Mouse (Mus musculus) CD4-positive, CD25-positive, alpha-beta regulatory T cell, adult 4 months (primary cell): ENCODE results near the gene Eml6. TPM values are rescaled to one million over a fixed set of nuclear protein-coding genes. Genes with fewer than 3 reads are reported as not detected.
"Not testable (repeated sequence)": the region's sequence is repeated elsewhere in the genome, so short reads cannot be mapped to it uniquely, and the experiment has no call there.

Experiments used
- ATAC-seq: one replicate; pipeline ENCODE4 v1.8.0; 2017
- polyA plus RNA-seq, 2 experiments: library from polyadenylated mRNA; unstranded; fragments of 100-300 nt; shearing (Covaris generic); gene quantifications; one replicate each; pipeline ENCODE4 v1.2.1; 2017

The Eml6 gene
- polyA plus RNA-seq: 1 to 10 TPM in 1 of 2 experiments, under 1 TPM in 1; 0.36 to 1.2 TPM

GRCm38 (mm10) chr11:30025835-30026472 lies at the start of gene Eml6:
TSS of gene Eml6 (minus strand) at chr11:30026033.
- ATAC-seq: peak; percentile 98

- peak; percentile 62 for ATAC-seq
Observed at GRCm38 (mm10) chr11:30057299-30057698, 31.5 kb upstream of the Eml6 start.

- no peak for ATAC-seq
Observed at GRCm38 (mm10) chr11:30025144-30025543, 689 bp downstream of the Eml6 start.

DNA sequence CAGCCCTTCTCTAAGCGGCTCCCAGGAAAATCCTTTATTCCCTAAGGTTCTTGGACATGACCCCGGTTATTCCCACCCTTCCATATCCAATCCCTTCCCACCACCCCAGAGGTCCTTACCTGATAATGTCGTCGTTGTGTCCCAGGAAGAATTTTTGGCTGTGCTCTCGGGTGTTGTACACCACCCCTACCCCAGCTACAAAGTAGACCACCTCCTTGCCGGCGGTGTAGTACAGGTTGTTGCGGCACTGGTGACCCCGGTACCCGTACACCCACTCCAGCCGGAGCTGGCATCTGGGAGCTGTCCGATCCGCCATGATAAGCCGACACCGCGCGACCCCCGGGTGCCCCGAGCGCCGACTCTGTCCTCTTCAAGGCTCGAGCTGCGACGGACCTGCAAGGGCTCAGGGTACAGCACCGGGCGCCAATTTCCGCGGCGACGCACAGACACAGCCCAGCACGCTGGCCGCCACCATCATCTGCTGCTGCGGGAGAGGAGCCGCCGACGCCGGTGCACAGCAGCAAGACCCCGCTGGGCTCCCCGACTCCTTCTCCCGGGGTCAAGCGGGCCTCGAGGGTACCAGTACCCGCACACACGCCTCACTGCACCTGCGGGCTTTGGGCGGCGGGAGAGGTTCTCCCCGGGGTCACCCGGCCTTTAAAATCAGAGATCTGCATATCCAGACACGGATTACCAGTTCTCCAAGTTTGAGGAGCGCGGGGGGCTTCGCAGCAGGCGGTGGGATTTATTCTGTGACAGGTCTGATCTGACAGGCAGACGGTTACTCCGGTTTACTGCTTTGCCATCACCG lies 1.4 kb downstream of the Eml6 start:
- no peak for ATAC-seq

DNA sequence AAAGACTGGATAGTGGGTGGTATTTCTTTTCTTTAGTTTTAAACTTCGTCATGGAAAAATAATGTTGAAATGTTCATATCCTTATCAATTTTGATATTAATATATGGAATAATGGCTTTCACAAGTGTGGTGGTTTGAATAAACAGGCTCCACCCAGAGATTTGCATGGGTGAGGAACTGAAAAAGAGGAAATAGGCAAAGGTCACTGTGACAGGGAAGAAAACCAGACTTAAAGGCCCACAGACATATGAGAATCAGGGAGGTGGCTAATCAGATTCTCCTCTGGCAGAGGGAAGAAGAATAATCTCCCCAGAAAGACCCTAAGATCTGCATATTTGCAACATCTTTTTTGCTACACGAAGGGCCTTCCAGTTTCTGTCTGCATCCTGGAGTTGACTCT lies 39.6 kb downstream of the Eml6 start:
- ATAC-seq: no peak

GRCm38 (mm10) chr11:29968874-29969273 lies 57.0 kb downstream of the Eml6 start:
- ATAC-seq: no peak

DNA sequence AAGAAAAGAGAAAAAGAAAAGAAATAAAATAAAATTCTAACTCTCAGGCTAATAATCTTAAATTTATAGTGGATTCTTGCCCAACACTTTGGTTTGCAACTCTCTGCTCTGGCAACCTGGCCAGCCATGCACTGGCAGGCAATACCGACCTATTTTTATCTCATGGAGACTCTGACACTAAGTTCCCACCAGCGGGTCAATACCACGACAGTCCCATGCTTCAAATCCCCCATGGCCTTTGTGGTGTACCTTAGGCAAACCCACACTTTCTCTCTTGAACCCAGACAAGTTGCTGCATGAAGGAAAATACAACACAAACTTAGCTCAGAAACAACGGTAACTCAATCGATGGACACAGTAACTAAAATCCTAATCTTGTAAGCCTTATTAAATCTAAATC lies 66.5 kb downstream of the Eml6 start:
- no peak for ATAC-seq

DNA sequence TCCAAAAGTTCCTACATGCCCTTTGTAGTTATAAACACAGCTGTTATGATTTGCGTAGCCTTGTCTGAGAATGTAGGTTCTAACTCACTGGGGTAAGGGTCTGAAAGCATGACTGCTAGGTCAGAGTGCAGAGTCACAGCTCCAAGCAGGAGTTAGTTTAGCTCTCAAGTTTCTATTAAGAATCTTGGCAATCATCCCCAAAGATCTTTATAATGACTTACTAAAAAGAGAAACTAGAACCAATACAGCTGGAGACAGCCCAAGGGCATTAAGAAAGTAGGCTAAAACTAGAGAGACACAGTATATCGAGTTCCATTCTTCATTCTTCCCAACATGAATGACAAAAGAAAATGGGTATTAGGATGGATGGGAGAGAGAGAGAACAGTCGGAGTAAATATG lies 81.2 kb downstream of the Eml6 start:
- no peak for ATAC-seq

DNA sequence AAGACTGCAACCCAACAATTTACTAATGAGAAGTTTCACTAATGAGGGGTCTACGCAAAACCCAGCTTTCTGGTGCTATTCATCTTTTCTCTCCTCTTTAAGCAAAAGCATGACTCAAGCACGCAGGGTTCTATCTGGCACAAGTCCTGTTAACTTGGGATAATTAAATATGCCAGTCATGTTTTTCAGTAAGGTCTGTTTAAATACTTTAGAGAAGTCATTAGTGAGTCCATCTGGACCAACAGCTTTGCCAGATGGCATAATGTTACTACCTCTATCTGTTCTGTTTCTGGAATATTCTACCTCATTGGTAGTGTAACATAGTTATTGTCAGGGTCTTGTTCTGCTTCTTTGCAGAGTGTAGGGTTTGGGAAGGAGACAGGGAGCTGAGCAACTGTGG lies 101.5 kb downstream of the Eml6 start:
- no peak for ATAC-seq

DNA sequence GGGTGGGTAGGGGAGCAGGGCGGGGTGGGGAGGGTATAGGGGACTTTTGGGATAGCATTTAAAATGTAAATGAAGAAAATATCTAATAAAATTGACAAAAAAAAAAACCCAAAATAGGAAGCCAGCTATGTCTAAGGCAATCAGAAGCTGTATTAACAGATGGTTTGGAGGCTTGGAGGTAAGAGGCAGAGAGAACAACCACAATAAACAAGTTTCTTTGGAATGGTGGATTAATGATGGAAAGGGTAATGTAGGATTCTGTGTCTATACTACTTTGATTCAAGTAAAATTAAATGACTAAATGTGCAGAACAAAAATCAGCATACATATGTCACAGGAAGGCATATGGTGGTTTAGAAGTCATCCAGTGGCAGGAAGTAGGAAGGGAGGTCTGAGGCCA lies 102.0 kb downstream of the Eml6 start:
- no peak for ATAC-seq

DNA sequence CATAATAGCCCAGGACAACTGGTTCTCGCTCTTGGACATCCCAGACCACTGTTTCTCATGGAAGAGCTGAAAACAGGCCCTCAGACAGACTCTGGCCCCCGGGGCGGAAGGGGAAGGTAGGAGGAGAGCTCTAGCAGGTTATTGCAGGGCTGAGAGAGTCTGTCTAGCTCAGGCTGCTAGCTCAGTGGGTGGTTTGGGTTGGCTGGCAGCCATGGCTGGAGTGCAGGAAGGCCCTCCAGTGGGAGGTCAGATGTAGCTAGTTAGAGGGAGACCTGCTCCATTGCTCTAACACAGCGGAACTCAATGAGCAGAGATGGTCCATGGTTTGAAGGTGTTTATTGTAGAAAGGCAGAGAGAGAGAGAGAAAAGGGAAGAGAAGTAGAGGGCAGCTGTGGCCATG lies 112.7 kb downstream of the Eml6 start:
- no peak for ATAC-seq

- ATAC-seq: no peak
Observed at GRCm38 (mm10) chr11:29909330-29909729, 116.5 kb downstream of the Eml6 start.

DNA sequence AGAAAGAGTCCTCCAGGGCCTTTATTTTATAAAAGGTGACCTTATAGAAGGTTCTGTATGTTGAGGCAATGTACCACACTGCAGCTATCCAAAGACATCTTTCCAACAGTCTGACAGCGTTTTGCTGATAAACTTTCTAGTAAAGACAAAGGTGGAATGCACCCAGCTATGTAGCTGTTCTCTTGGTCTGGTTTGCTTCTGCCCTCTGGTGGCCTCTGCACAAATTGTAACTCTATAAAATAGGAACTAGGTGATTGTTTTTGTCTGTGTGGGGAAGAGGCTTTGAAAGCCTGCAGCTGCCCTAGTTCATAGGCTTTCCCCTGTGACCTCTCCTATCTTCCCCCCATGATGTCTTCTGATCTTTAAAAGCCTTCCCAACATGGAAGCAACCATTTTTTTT lies 140.7 kb downstream of the Eml6 start:
- peak; percentile 60 for ATAC-seq

DNA sequence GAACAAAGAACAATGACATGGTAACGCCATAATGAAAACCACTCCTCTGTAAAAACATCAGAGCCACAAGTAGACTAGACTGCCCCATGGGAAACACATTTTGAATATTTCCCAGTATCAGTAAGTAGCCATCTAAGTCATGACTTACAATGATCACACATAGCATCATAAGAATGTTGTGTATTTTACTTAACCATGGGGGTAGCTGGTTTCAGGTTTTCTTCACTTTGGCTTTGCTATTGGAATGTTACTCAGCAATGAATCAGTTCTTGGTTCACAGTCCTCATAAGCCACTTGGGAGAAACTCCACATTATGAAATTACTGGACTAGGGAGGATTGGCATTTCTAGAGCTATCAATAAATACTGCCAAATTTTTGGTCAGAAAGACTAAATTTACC lies 141.5 kb downstream of the Eml6 start:
- no peak for ATAC-seq

- ATAC-seq: no peak
Observed at GRCm38 (mm10) chr11:29883024-29883423, 142.8 kb downstream of the Eml6 start.

- ATAC-seq: no peak
Observed at GRCm38 (mm10) chr11:29879641-29880040, 146.2 kb downstream of the Eml6 start.

- no peak for ATAC-seq
Observed at GRCm38 (mm10) chr11:29877981-29878380, 147.9 kb downstream of the Eml6 start.

- no peak for ATAC-seq
Observed at GRCm38 (mm10) chr11:29877280-29877679, 148.6 kb downstream of the Eml6 start.

DNA sequence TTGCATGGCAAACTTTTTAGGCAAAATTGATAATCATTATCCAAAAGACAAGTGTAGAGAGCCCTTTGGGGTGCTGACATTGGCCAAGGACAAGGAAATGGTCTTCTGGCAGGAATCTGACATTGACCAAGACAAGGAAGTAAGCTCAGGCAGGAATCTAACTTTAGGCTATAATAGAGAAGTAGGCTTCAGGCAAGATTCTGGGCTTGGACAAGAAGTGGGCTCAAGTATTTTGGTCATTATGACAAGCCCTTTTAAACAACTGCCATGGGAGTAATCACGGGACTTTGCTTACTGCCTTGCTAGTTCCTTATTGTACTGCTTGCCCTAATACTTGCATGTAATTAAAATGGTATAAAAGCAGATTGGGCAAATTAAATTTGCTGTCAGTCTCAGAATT lies 151.1 kb downstream of the Eml6 start:
- ATAC-seq: not testable (repeated sequence)

DNA sequence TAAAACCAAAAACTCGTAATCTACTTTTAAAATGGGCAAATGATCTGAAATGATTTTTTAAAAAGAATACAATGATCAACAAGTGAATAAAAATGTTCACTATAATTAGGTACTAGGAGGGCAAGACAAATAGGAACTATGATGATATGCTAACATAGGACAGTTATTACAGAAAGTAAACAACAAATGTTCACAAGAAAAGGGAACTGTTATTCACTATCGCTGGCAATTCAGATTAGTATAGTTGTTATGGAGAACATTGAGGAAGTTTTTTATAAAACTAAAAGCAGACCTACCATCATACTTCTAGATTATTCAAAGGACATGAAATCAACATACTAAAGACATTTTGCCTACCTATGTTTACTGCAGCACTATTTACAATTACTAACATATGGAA lies 155.7 kb downstream of the Eml6 start:
- no peak for ATAC-seq

DNA sequence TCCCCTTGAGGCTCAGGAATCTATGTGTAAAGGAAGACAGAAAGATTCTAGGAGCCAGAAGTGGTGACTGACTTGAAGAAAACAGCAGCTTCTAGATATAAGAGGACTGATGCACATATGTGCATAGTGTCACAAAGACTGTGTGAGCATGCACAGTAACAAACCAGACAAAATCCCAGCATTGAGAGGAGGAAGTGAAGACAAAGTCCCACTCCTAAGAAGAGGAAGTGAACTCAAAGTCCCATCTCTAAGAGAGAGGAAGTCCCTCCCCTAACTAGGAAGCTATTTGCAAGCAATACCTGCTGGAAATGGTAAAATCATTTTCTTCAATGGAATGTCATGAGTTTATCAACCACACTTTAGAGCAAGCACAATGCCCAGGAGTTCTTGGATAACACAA lies 161.6 kb downstream of the Eml6 start:
- no peak for ATAC-seq

DNA sequence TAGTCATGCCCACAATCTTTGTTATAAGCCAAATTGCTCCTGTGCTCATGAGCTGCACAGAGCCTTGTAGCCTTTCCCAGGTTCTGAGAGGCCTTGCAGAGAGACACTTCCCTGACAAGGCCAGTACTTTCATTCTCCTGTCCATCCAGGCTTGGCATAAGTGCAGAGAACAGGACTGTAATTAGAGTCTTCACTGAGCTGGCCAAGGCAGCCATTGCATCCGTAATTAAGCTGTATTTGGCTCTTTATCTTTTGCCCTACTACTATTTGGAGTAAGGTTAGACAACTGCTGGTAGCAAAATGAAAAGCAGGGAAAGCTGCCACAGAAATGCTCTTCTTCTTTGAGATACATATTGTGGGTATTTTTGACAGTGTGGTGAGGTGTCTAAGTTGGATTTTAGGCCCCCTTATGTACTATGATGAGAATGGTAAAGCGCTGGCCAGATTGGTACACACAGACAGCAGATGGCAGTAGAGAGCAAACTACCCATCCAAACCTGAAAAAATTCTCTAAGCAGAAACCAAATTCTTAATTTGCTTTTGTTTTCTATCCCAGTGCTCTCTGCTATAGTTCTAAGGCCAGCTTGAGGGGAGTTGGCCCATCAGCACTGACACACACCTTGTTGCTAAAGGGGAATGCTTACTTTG lies 164.0 kb downstream of the Eml6 start:
- ATAC-seq: peak; percentile 39

DNA sequence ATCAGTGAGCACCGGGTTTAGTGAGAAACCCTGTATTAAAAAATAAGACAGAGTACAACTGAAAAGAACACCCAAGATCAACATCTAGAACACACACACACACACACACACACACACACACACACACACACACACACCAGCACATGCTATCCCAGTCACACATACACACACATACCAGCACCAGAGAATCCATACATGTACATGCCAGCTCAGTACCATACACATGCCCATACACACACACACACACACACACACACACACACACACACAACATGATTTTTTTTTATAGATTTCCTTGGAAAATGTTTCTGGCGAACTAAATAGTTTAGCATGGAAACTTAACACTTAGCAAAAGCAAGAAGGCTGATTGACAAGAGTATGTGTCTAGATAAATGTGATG lies 164.8 kb downstream of the Eml6 start:
- ATAC-seq: no peak
